Mouse (Mus musculus) liver, adult 2 months (tissue): ENCODE measurements around the gene Gas2l1. TPM values are rescaled to one million over a fixed set of nuclear protein-coding genes. Genes with fewer than 3 reads are reported as not detected.

ENCODE experiments used
- DNase-seq: peaks from one replicate; pipeline ENCODE4 v3.0.0-alpha.2; 2011; ENCODE audit warnings: low read depth, low spot score; ENCODE audit errors: extremely low read depth
- H3K27ac ChIP-seq: fragments of 200-500 bp; replicated peaks from 2 replicates; pipeline ENCODE4 v1.5.1; 2012; ENCODE audit warnings: low read depth, mild to moderate bottlenecking, control low read depth, inconsistent platforms, low read length; ENCODE audit not compliant: insufficient read depth
- H3K27me3 ChIP-seq: fragments of 200-500 bp; 2 replicates; pipeline ENCODE4 v1.6.1; 2012; ENCODE audit warnings: mild to moderate bottlenecking, moderate library complexity, low read length, inconsistent platforms; ENCODE audit not compliant: control insufficient read depth, insufficient read depth
- H3K36me3 ChIP-seq: fragments of 200-500 bp; 2 replicates; pipeline ENCODE4 v1.6.1; 2012; ENCODE audit warnings: low read length, inconsistent platforms; ENCODE audit not compliant: control insufficient read depth, insufficient read depth
- H3K4me1 ChIP-seq: fragments of 200-500 bp; 2 replicates; pipeline ENCODE4 v1.6.1; 2011; ENCODE audit warnings: low read length; ENCODE audit not compliant: control insufficient read depth, insufficient read depth
- H3K4me3 ChIP-seq: fragments of 200-500 bp; 2 replicates; pipeline ENCODE4 v1.5.1; 2011; ENCODE audit warnings: low read depth, mild to moderate bottlenecking, control low read depth, low read length, moderate library complexity; ENCODE audit not compliant: insufficient read depth
- H3K79me2 ChIP-seq: fragments of 200-500 bp; 2 replicates; pipeline ENCODE4 v1.6.1; 2012; ENCODE audit warnings: inconsistent platforms, mild to moderate bottlenecking, low read length, moderate library complexity; ENCODE audit not compliant: control insufficient read depth, insufficient read depth
- H3K9ac ChIP-seq: fragments of 200-500 bp; 2 replicates; pipeline ENCODE4 v1.6.1; 2012; ENCODE audit warnings: low read depth, mild to moderate bottlenecking, control low read depth, inconsistent platforms, low read length
- CTCF ChIP-seq: fragments of 200-500 bp; IDR thresholded peaks from 2 replicates; pipeline ENCODE4 v1.5.1; 2011; ENCODE audit warnings: low read depth, low read length, control low read depth
- POLR2A ChIP-seq: fragments of 200-500 bp; IDR thresholded peaks from 2 replicates; pipeline ENCODE4 v1.6.1; 2011; ENCODE audit warnings: low read length, control low read depth; ENCODE audit not compliant: insufficient read depth; ENCODE audit errors: extremely low read depth
- WGBS: fragments of 180-500 bp; shearing (Covaris S2); methylation state at CpG from one replicate; pipeline ENCODE4 v1.1.7; 2018; 5-methylcytosine and 5-hydroxymethylcytosine counted together
- polyA plus RNA-seq: library from polyadenylated mRNA; depleted of rRNA; stranded (reverse); fragments of >200 nt; gene quantifications from 2 replicates; pipeline ENCODE4 v1.2.3, GENCODE M21; 2012
- total RNA-seq: library from RNA; depleted of rRNA; stranded (reverse); fragments of >200 nt; gene quantifications from 2 replicates; pipeline ENCODE4 v1.2.3, GENCODE M21; 2014

The Gas2l1 gene
- total and polyA plus RNA-seq, 2 experiments: 3.1 to 25.4 TPM

- no peak overlapping the region for H3K27ac ChIP-seq
- DNase-seq: peak; percentile 40
- H3K36me3 ChIP-seq: no peaks in the 10 kb centered on the region
- no peak for TF ChIP-seq POLR2A
- TF ChIP-seq CTCF: peak; percentile 92
- H3K79me2 ChIP-seq: peaks cover 8% of the 10 kb centered on the region; the same call in 1 of the 2 replicates
- peaks cover 20% of the 10 kb centered on the region for H3K4me1 ChIP-seq
- 30% methylated on average over 27 of the region's 27 CpGs for WGBS
- H3K27me3 ChIP-seq: 0 out of 2 replicates have a peak, but pooled peaks cover 7% of the 10 kb centered on the region
- H3K9ac ChIP-seq: no peak overlapping the region
- H3K4me3 ChIP-seq: no peak overlapping the region
These were observed 5.4 kb downstream of the Gas2l1 start for GRCm38 (mm10) chr11:5059704-5060156.

GRCm38 (mm10) chr11:5059230-5059629 lies 5.9 kb downstream of the Gas2l1 start:
- WGBS: 41% methylated on average over 14 of the region's 14 CpGs
- Histone ChIP-seq H3K9ac (no peak overlapping the region), H3K36me3 (no peaks in the 10 kb centered on the region), H3K79me2 (peaks cover 8% of the 10 kb centered on the region; the same call in 1 of the 2 replicates), H3K4me3 (no peak overlapping the region), H3K27me3 (0 out of 2 replicates have a peak, but pooled peaks cover 7% of the 10 kb centered on the region), H3K27ac (no peak overlapping the region), H3K4me1 (peaks cover 17% of the 10 kb centered on the region)
- TF ChIP-seq CTCF (no peak), POLR2A (no peak)
- DNase-seq: no peak

- Histone ChIP-seq H3K79me2 (0 out of 2 replicates have a peak, but pooled peaks cover 6% of the 10 kb centered on the region), H3K36me3 (no peaks in the 10 kb centered on the region), H3K4me3 (no peak overlapping the region), H3K4me1 (peaks cover 13% of the 10 kb centered on the region), H3K27ac (no peak overlapping the region), H3K27me3 (0 out of 2 replicates have a peak, but pooled peaks cover 7% of the 10 kb centered on the region), H3K9ac (no peak overlapping the region)
- TF ChIP-seq CTCF (no peak), POLR2A (no peak)
- no peak for DNase-seq
- WGBS: 29% methylated on average over 9 of the region's 9 CpGs
These were observed 6.3 kb downstream of the Gas2l1 start for GRCm38 (mm10) chr11:5058783-5059182.

GRCm38 (mm10) chr11:5057856-5058641 lies 7.1 kb downstream of the Gas2l1 start, which contains the start of gene Rasl10a:
TSS of gene Rasl10a (plus strand) at chr11:5058128.
- no peaks in the 10 kb centered on the region for H3K36me3 ChIP-seq
- 2% methylated on average over 77 of the region's 77 CpGs for WGBS
- H3K27ac ChIP-seq: no peak within 1 kb of the TSS
- no peak for DNase-seq
- H3K79me2 ChIP-seq: 0 out of 2 replicates have a peak, but pooled peaks cover 1% of the 10 kb centered on the region
- H3K9ac ChIP-seq: peak within 1 kb of the TSS; percentile 50
- H3K4me3 ChIP-seq: peak within 1 kb of the TSS; percentile 52
- 0 out of 2 replicates have a peak, but pooled peaks cover 7% of the 10 kb centered on the region for H3K27me3 ChIP-seq
- TF ChIP-seq CTCF (no peak), POLR2A (no peak)
- peaks cover 13% of the 10 kb centered on the region for H3K4me1 ChIP-seq

- TF ChIP-seq CTCF (no peak), POLR2A (no peak)
- Histone ChIP-seq H3K9ac (no peak overlapping the region), H3K27ac (no peak overlapping the region), H3K4me1 (peaks cover 9% of the 10 kb centered on the region), H3K4me3 (peak overlapping the region; percentile 52), H3K27me3 (0 out of 2 replicates have a peak, but pooled peaks cover 7% of the 10 kb centered on the region), H3K36me3 (no peaks in the 10 kb centered on the region), H3K79me2 (no peaks in the 10 kb centered on the region)
- 30% methylated on average over 8 of the region's 8 CpGs for WGBS
- peak; percentile 50 for DNase-seq
These were observed 7.6 kb downstream of the Gas2l1 start for GRCm38 (mm10) chr11:5057541-5057855.

GRCm38 (mm10) chr11:5057064-5057463 lies 8.1 kb downstream of the Gas2l1 start:
- no peak for TF ChIP-seq CTCF
- Histone ChIP-seq H3K9ac (no peak overlapping the region), H3K27me3 (0 out of 2 replicates have a peak, but pooled peaks cover 7% of the 10 kb centered on the region), H3K27ac (no peak overlapping the region), H3K4me1 (peaks cover 5% of the 10 kb centered on the region), H3K79me2 (no peaks in the 10 kb centered on the region), H3K36me3 (no peaks in the 10 kb centered on the region), H3K4me3 (no peak overlapping the region)
- no peak for DNase-seq
- 86% methylated on average over 8 of the region's 8 CpGs for WGBS
